Mouse (Mus musculus): ENCODE measurements around the gene Smg7.

GRCm38 (mm10) chr1:152817794-152818193, 84.7 kb downstream of the Smg7 start:
- TF ChIP-seq MYOD1 (IDR thresholded peaks at IDR 0.05; ENCODE audit: control insufficient read depth, insufficient read length, low read depth) (no peak), CTCF (IDR thresholded peaks at IDR 0.05; ENCODE audit: control insufficient read depth, insufficient read depth, insufficient read length) (no peak), MYOG (IDR thresholded peaks at IDR 0.05; ENCODE audit: control insufficient read depth, extremely low read depth, insufficient read length) (no peak), MAX (IDR thresholded peaks at IDR 0.05) (no peak), USF1 (IDR thresholded peaks at IDR 0.05; ENCODE audit: low read depth) (no peak)
